Mouse (Mus musculus) lung, adult 18-20 months (tissue): ENCODE results near the gene Crhr2.

Source experiments
- DNase-seq, 2 experiments: peaks; one replicate each; pipeline ENCODE4 v3.0.0; 2022; ENCODE audit warnings: mixed read lengths in 2 of 2

The Crhr2 gene

GRCm38 (mm10) chr6:55132794-55133193 is at the start of gene Crhr2:
Gene Crhr2 (minus strand): TSS chr6:55133016.
- no peak for DNase-seq

- DNase-seq: peak; percentile 36 to 56
Measured at GRCm38 (mm10) chr6:55179560-55179959, 46.7 kb upstream of the Crhr2 start.

DNA sequence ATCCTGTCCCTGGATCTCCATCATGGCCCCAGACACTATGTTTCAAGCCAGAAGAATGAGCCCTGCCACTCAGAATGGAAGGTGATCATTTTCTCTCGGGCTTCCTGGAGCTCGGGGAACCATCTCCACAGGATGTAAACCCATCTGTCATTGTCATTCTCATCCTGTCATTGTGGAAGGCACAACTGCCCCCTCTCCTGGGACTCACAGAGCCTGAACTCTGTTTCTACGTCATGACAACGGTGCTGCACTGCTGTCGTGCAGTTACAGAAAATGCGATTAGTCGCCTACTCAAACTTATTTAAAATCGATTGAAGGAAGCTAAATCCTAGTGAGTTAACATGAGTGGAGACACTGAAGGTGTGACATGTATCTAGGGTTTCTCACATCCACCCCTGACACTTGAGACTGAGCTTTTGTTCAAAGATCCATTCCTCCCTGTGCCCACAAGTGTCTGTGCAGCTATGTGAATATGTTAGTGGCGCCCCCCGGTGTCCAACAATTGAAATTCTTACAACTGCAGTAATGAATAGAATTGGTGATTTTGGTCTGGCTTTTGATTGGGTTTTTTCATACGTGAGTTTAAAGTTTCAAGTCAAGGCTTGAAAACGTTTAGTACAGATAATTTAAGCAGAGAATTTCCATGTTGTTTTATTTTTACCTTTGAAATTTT is 44.4 kb upstream of the Crhr2 start:
- no peak for DNase-seq

DNA sequence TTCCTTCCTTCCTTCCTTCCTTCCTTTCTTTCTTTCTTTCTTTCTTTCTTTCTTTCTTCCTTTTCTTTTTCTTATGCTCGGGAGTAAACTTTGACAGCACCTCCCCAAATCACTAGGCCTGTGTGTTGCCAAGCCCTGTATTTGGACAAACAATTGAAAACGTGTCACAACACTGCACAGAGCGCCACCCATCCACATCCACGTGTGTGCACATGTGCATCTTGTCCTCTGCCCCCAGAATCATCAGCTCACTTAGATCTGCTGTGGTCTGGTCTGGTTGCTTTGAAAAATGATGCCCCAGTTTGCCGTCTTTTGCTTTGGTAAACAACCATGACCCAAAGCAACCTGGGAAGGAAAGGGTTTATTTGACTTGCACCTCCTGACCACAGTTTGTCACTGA is 43.1 kb upstream of the Crhr2 start:
- peak in 1 of 2 experiments; percentile 38 for DNase-seq

DNA sequence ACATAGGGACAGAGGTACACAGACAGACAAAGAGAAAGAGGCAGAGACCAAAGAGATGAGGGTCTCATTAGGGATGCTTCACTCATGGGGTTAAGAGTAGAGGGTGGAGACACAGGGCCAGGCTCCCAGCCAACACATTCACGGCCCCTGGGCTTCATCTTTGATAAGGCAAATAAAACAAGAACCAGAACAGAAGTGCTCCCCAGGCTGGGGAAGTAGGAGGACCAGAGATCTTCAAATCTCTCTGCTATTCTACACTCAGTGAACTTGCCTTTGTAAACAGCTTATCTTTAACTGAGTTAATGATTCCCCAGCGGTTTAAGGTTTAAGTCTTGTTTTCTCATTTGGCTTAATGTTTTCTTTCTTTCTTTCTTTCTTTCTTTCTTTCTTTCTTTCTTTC is 42.6 kb upstream of the Crhr2 start:
- peak in 1 of 2 experiments; percentile 19 for DNase-seq

DNA sequence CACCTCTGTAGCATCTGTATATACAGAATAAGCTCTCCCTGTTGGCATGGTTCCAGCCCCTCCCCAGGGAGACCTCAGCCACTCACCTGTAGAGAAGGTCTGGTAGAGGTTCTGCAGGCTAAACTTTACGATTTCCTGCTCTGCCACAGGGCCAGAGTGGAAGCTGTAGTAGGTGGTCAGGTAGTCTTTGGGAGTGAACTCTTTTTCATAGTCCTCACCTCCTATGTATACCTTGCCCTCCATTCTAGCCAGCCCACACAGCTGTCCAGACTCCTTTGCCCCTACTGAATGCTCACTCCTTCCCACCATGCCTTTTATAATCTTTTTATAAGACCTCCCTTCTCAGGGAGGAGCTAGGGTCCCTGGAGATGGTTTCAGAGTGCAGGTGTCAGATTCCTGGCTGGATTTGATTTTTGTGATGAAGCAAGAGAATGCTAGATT is 41.9 kb upstream of the Crhr2 start, which contains the start of gene Inmt:
Gene Inmt (minus strand): TSS at position 303 of the 441 bp plus-strand sequence.
- peak; percentile 27 to 44 for DNase-seq

GRCm38 (mm10) chr6:55173941-55174349 is 41.1 kb upstream of the Crhr2 start:
- DNase-seq: no peak

GRCm38 (mm10) chr6:55173171-55173570 is 40.4 kb upstream of the Crhr2 start:
- no peak for DNase-seq

DNA sequence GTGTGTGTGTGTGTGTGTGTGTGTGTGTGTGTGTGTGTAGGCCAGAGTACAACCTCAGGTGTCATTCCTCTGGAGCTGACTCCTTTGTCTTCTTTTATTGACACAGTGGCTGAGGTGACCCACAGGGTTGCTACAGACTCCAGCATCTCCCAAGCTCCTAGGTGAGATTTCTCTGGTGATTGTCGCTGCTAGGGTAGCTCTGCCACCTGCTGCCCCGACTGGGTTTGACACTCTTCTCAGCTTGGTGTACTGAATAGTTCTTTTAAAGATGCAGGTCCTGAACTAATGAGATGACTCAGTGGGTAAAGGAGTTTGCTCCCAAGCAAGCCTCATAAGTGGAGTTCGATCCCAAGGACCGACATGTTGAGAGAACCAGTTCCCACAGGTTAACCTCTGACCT is 38.8 kb upstream of the Crhr2 start:
- no peak for DNase-seq

- DNase-seq: no peak
Measured at GRCm38 (mm10) chr6:55169818-55170217, 37.0 kb upstream of the Crhr2 start.

DNA sequence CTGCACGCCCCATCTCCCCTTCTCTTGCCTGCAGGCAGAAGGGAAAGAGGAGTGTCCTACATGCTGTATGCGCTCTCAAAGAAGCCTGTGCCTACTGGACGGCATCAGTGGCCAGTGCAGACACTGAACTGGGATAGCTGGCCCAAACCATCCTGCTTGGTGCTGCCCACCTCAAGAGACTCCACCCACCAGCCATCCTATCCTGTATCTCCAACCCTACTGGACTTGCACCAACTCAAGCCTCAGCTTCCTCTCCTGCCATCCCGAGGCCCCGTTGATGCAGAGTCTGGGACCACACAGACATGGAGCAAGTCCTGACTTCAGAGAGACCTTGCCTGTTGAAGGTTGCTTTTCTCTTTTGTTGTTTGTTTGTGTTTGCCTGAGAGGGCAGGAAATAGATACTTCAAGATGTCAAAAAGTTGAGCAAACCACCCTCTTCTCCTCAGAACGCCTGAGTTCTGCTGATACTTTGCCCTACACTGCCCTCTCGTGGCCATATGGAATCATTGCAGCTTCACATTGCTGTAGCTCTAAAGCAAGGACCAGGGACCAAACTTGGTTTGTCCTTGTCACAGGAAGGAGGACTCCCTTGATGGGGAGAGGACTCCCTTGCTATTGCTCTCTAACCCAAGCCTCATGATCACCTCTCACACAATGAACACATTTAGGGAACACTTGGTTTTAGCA is 34.1 kb upstream of the Crhr2 start:
- peak; percentile 63 to 69 for DNase-seq

DNA sequence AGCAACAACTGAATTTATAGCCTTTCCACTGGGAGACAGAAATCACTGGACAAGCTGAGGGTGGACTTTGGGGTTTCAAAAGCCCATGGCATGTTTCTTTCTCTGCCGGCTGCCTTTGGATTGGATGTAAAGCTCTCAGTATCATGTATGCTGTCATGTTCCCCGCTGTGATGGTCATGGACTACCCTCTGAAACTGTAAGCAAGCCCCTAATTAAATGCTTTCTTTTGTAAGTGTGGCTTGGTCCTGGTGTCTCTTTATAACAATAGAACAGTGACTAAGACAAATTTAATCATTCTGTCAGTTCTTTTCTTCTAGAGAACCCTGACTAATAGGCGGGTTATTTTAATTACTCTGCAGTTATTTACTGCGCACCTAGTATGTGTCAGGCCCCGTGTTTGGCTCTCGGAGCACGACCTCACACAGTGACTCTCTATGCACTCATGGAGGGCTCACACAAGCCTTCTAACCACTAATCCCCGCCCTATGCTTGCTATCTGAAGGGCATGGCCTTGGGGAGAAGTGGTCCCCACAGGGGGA is 30.3 kb upstream of the Crhr2 start:
- no peak for DNase-seq

DNA sequence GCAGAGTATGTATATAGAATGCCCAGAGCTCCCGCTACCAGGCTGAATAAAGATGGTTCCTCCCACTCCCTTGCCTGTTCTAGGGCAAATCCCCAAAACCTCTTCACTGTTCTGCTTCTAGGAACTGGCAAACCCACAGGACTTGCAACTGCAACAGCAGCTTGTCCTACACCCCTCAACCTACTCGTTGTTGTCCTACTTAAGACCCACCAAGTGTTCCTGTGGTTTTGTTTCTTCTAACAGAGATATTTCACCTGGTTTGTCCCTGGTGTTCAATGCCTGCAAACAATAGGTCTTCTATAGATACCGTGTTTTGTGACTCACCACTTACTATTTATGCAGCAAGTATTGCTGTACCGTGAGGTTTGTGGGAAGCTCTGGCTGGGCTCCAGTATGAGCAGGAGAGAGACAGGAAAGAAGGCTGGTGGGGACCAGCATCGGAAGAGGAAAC is 28.5 kb upstream of the Crhr2 start:
- DNase-seq: no peak

- no peak for DNase-seq
Measured at GRCm38 (mm10) chr6:55159256-55159655, 26.4 kb upstream of the Crhr2 start.

DNA sequence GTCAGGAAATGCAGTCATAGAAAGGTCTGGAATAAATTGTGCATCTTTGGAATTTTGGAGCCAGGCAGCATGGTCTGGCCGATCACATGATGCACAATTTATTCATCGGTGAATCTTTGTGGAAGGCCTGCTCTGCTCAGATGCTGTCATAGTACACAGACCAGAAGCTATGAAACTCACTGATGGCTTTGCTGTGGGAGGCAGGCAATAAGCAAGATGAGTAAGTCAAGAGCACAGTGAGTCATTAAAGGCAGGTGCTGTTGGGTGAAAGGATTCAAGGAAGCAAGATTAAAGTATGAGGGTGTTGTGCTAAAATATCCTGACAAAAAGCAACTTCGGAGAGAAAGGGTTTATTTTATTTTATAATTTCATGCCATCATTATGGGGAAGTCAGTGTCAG is 19.4 kb upstream of the Crhr2 start:
- DNase-seq: no peak

DNA sequence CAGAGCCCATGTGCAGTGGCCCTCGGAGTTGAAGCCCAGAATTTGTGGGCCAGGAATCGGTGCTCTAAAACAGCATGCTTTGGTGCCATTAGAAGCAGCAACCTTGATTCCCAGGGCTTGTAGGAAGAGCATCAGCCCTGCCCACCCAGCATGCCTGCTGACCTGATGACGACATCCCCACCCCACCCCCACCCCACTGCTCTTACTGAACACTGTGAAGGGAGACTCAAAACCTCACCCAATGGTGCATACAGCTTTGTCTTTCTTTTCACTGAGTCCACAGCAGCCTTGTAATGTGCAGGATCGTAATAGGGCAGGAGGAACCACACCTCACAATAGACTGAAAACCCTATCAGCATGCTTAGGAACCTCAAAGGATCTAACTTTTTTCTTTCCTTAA is 13.3 kb upstream of the Crhr2 start:
- DNase-seq: no peak

DNA sequence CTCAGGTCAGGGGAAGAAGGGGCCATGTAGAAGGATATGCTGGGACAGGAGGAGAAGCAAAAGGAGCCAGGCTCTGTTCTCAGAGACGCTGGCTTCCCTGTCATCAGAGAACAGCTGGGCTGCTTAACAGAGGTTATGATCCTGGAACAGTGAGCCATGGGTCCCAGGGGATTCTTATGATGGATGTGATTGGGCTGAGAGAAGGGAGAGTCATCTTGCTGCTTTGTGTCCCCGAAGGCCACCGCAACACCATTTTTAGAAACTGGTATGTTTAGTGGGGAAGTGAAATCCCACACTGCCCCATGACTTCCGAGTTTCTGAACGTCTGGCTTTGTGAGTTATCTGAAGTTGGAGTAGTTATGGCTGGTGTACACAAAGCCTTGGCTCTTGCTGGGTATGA is 12.5 kb upstream of the Crhr2 start:
- no peak for DNase-seq

DNA sequence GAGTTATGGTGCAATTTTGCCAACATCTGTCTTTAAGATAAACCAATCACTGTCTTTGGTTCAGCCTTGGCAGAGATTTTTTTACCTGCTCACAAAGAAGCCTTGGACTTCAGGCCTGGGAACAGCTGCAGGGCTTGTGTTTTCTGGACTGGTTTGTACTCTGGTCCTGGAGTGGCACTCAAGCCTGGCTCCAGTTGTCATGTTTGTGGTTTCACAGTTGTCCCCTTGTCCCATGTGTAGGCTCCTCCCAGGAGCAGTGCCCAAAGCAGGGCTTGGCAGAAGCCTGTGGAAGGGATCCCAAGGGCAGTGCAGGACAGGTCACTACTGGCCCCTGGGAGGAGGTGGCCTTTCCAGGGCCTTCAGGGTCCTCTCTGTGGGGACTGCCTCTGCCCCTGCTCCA is 5.5 kb upstream of the Crhr2 start:
- no peak for DNase-seq

DNA sequence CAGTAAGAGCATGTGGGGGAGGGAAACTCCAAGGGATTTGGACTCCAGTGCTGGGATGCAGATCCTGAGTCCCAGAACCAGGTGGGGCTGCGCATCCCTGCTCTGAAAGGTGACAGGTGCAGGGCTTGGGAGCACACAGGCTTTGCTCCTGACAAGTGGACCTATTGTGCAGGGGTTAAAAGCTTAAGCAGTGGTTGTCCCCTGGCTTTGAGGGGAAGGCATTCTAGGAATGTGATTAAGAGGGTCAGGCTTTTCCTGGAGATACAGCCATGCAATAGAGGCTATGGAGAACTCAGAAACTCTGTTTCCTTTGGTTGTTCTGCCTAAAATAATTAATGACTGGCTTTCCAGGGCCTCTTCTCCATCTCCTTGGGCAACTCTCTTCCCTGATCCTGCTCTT is 609 bp upstream of the Crhr2 start:
- no peak for DNase-seq

GRCm38 (mm10) chr6:55131301-55131700 is 1.5 kb downstream of the Crhr2 start:
- no peak for DNase-seq

- no peak for DNase-seq
Measured at GRCm38 (mm10) chr6:55130631-55131030, 2.2 kb downstream of the Crhr2 start.

- DNase-seq: no peak
Measured at GRCm38 (mm10) chr6:55128391-55128790, 4.4 kb downstream of the Crhr2 start.

DNA sequence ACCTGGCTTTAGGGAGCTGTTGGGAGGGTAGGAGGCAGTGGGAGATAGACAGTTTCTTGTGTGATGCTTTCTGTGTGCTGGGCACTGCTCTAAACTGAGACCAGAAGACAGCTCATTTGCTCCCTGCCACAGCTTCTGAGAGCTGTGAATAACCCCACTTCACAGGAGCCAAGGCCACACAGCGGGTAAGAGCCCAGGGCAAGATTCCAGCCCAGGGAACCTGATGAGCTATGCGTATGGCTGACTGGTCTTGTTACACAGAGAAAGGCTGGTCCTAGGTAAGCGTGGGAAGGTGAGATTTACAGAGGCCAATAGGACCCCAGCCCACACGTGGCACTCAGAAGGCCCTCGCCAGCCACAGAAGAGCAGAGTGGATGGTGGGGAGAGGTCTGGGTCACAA is 6.2 kb downstream of the Crhr2 start:
- DNase-seq: no peak

DNA sequence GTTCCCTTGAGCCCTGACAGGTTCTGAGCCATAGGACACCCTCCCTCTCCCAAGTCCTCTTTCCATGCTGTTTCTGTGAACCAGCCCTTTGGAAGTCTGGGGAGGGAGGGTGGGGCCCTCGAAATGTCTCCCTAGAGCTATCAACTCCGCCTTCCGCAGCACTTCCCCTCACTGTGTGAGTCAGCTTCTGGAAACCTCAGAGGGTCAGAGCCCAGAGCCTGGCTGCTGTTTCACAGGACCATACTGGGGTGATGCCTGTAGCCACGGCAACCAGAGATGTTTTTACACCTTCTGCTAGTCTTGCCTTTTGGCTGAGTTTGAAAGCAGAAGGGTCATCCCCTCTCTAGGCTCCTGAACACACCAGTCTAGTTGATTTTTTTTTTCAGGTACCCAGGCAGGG is 9.8 kb downstream of the Crhr2 start:
- peak in 1 of 2 experiments; percentile 13 for DNase-seq
